Mouse (Mus musculus): Measurements from ENCODE around the gene Fmnl3.

DNA sequence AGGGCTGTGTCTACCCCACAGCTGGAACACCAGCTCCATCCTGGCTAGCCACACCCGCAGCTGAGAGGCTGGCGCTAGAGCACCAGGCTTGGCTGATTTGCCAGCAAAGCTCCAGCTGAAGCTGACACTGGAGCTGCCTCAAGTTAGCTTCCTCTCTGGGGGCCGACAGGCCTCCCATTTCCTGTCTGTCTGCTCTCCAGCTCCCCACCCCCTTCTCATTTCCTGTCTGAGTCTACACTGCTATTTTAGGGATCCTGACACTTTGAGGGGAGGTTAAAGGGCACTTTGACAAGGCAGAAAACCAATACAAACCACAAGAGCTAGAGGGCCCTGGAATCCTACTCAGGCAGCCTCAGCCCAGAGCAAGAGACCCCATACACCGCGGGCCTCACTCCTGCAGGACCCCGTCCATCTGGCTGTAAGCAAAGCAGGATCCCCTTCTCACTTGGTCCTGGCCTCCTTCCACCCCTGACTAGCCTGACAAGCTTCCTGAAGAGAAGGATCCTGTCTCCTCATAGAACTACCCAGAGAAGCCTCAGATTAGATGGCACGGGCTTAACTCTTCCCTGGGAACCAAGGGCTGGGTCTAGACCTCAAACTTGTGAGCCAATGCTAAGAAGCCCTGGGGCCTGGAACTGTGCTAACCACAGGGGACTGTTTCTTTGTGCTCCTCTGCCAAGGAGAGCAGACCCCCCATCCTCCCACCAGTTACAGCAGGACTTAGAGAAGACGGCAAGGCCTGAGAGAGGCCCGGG is 37.2 kb downstream of the Fmnl3 start:
- TF ChIP-seq CTCF (conservative IDR thresholded peaks at IDR 0.05 in 1 of 2, IDR thresholded peaks at IDR 0.05 in 1 of 2; ENCODE audit: low read depth in 2 of 2, low read length in 2 of 2) (peak in 1 of 2 experiments; percentile 47; a peak in 2 of 4 replicates), USF1 (IDR thresholded peaks at IDR 0.05; ENCODE audit: low read depth, low read length) (no peak)
